Mouse (Mus musculus): ENCODE measurements around the gene Uvrag. TPM values are rescaled to one million over a fixed set of nuclear protein-coding genes. Genes with fewer than 3 reads are reported as not detected.

The Uvrag gene
- polyA plus RNA-seq, 1 experiment from 2014 or later = 16.5 TPM

GRCm38 (mm10) chr7:98870791-98871190 is 270.1 kb downstream of the Uvrag start:
- no peaks in the 10 kb centered on the region for H3K36me3 ChIP-seq
- no peak overlapping the region for H3K4me3 ChIP-seq
- H3K9ac ChIP-seq = peak overlapping the region; percentile 47; the same call in 1 of the 2 replicates
- H3K4me2 ChIP-seq = peak overlapping the region; percentile 3; the same call in 1 of the 2 replicates
- peak; percentile 12; the same call in 1 of the 2 replicates for ATAC-seq (ENCODE audit: insufficient number of reproducible peaks, insufficient read depth, low FRiP score, low TSS enrichment, low read depth)
- WGBS = 9% methylated on average over 12 of the region's 12 CpGs
- H3K27ac ChIP-seq = peak overlapping the region; percentile 68
- H3K27me3 ChIP-seq = peaks cover 4% of the 10 kb centered on the region; the same call in 1 of the 2 replicates
- H3K9me3 ChIP-seq = no peaks in the 10 kb centered on the region
- H3K4me1 ChIP-seq = peaks cover 67% of the 10 kb centered on the region

GRCm38 (mm10) chr7:98869070-98869469 is 271.9 kb downstream of the Uvrag start:
- 70% methylated on average over 3 of the region's 3 CpGs for WGBS
- H3K4me1 ChIP-seq = peaks cover 60% of the 10 kb centered on the region

GRCm38 (mm10) chr7:98867794-98868150 is 273.2 kb downstream of the Uvrag start:
- H3K4me3 ChIP-seq = no peak overlapping the region
- H3K4me1 ChIP-seq = peaks cover 66% of the 10 kb centered on the region
- peaks cover 4% of the 10 kb centered on the region; the same call in 1 of the 2 replicates for H3K27me3 ChIP-seq
- H3K27ac ChIP-seq = no peak overlapping the region
- H3K4me2 ChIP-seq = no peak overlapping the region
- no peak for ATAC-seq (ENCODE audit: insufficient number of reproducible peaks, insufficient read depth, low FRiP score, low TSS enrichment, low read depth)
- no peaks in the 10 kb centered on the region for H3K36me3 ChIP-seq
- H3K9ac ChIP-seq = no peak overlapping the region; the same call in 1 of the 2 replicates
- WGBS = 95% methylated on average over 2 of the region's 2 CpGs
- H3K9me3 ChIP-seq = no peaks in the 10 kb centered on the region

More at GRCm38 (mm10) chr7:98869070-98869469, 271.9 kb downstream of the Uvrag start:
- no peaks in the 10 kb centered on the region for H3K9me3 ChIP-seq
- peaks cover 4% of the 10 kb centered on the region; the same call in 1 of the 2 replicates for H3K27me3 ChIP-seq
- H3K4me2 ChIP-seq = no peak overlapping the region
- ATAC-seq (ENCODE audit: insufficient number of reproducible peaks, insufficient read depth, low FRiP score, low TSS enrichment, low read depth) = no peak
- no peak overlapping the region for H3K27ac ChIP-seq
- H3K4me3 ChIP-seq = no peak overlapping the region
- H3K9ac ChIP-seq = no peak overlapping the region
- H3K36me3 ChIP-seq = no peaks in the 10 kb centered on the region

- H3K4me3 ChIP-seq = no peak overlapping the region
- no peaks in the 10 kb centered on the region for H3K36me3 ChIP-seq
- H3K4me1 ChIP-seq = peaks cover 67% of the 10 kb centered on the region
- H3K9me3 ChIP-seq = no peaks in the 10 kb centered on the region
- ATAC-seq (ENCODE audit: insufficient number of reproducible peaks, insufficient read depth, low FRiP score, low TSS enrichment, low read depth) = no peak
- H3K27me3 ChIP-seq = peaks cover 4% of the 10 kb centered on the region; the same call in 1 of the 2 replicates
- H3K4me2 ChIP-seq = peak overlapping the region; percentile 20; the same call in 1 of the 2 replicates
- H3K27ac ChIP-seq = no peak overlapping the region
- peak overlapping the region; percentile 49; the same call in 1 of the 2 replicates for H3K9ac ChIP-seq
- WGBS = 23% methylated on average over 12 of the region's 12 CpGs
These were observed 273.7 kb downstream of the Uvrag start for GRCm38 (mm10) chr7:98867053-98867793.

- Histone ChIP-seq H3K9ac (no peak overlapping the region), H3K4me1 (peaks cover 51% of the 10 kb centered on the region), H3K27me3 (no peaks in the 10 kb centered on the region; the same call in 1 of the 2 replicates), H3K4me3 (no peak overlapping the region), H3K9me3 (no peaks in the 10 kb centered on the region), H3K27ac (no peak overlapping the region), H3K36me3 (no peaks in the 10 kb centered on the region), H3K4me2 (no peak overlapping the region)
- 50% methylated on average over 9 of the region's 9 CpGs for WGBS
- no peak for ATAC-seq (ENCODE audit: insufficient number of reproducible peaks, insufficient read depth, low FRiP score, low TSS enrichment, low read depth)
These were observed 276.8 kb downstream of the Uvrag start for GRCm38 (mm10) chr7:98863969-98864718.

- Histone ChIP-seq H3K27ac (no peak overlapping the region), H3K9ac (no peak overlapping the region), H3K4me2 (no peak overlapping the region), H3K4me3 (no peak overlapping the region), H3K4me1 (peaks cover 39% of the 10 kb centered on the region), H3K9me3 (no peaks in the 10 kb centered on the region), H3K36me3 (no peaks in the 10 kb centered on the region), H3K27me3 (no peaks in the 10 kb centered on the region)
- ATAC-seq (ENCODE audit: insufficient number of reproducible peaks, insufficient read depth, low FRiP score, low TSS enrichment, low read depth) = no peak
- WGBS = 53% methylated on average over 5 of the region's 5 CpGs
These were observed 277.9 kb downstream of the Uvrag start for GRCm38 (mm10) chr7:98862994-98863393.

GRCm38 (mm10) chr7:98861002-98861401 is 279.9 kb downstream of the Uvrag start:
- H3K27ac ChIP-seq = no peak overlapping the region
- H3K4me3 ChIP-seq = no peak overlapping the region
- 73% methylated on average over 2 of the region's 2 CpGs for WGBS
- no peaks in the 10 kb centered on the region for H3K27me3 ChIP-seq
- no peak overlapping the region for H3K4me2 ChIP-seq
- H3K9ac ChIP-seq = no peak overlapping the region
- no peak for ATAC-seq (ENCODE audit: insufficient number of reproducible peaks, insufficient read depth, low FRiP score, low TSS enrichment, low read depth)
- H3K4me1 ChIP-seq = peaks cover 38% of the 10 kb centered on the region
- no peaks in the 10 kb centered on the region for H3K9me3 ChIP-seq
- no peaks in the 10 kb centered on the region for H3K36me3 ChIP-seq

- Histone ChIP-seq H3K4me2 (no peak overlapping the region), H3K27me3 (no peaks in the 10 kb centered on the region), H3K4me3 (no peak overlapping the region), H3K4me1 (peaks cover 24% of the 10 kb centered on the region), H3K36me3 (peaks cover 6% of the 10 kb centered on the region), H3K9ac (no peak overlapping the region), H3K9me3 (no peaks in the 10 kb centered on the region), H3K27ac (no peak overlapping the region)
- no peak for ATAC-seq (ENCODE audit: insufficient number of reproducible peaks, insufficient read depth, low FRiP score, low TSS enrichment, low read depth)
- 59% methylated on average over 3 of the region's 3 CpGs for WGBS
These were observed 283.8 kb downstream of the Uvrag start for GRCm38 (mm10) chr7:98857094-98857493.

GRCm38 (mm10) chr7:98856128-98856527 is 284.8 kb downstream of the Uvrag start:
- 22% methylated on average over 3 of the region's 3 CpGs for WGBS
- no peak for ATAC-seq (ENCODE audit: insufficient number of reproducible peaks, insufficient read depth, low FRiP score, low TSS enrichment, low read depth)
- H3K9me3 ChIP-seq = no peaks in the 10 kb centered on the region
- H3K27me3 ChIP-seq = no peaks in the 10 kb centered on the region
- H3K36me3 ChIP-seq = peaks cover 6% of the 10 kb centered on the region
- H3K4me1 ChIP-seq = peaks cover 28% of the 10 kb centered on the region
- H3K27ac ChIP-seq = no peak overlapping the region
- no peak overlapping the region for H3K4me3 ChIP-seq
- no peak overlapping the region for H3K9ac ChIP-seq
- no peak overlapping the region for H3K4me2 ChIP-seq

GRCm38 (mm10) chr7:98855388-98855787 is 285.6 kb downstream of the Uvrag start:
- Histone ChIP-seq H3K27ac (no peak overlapping the region), H3K36me3 (peaks cover 7% of the 10 kb centered on the region), H3K9me3 (no peaks in the 10 kb centered on the region), H3K4me1 (peaks cover 33% of the 10 kb centered on the region), H3K4me2 (no peak overlapping the region), H3K4me3 (no peak overlapping the region), H3K9ac (no peak overlapping the region), H3K27me3 (no peaks in the 10 kb centered on the region)
- no peak for ATAC-seq (ENCODE audit: insufficient number of reproducible peaks, insufficient read depth, low FRiP score, low TSS enrichment, low read depth)
- 70% methylated on average over 2 of the region's 2 CpGs for WGBS

GRCm38 (mm10) chr7:98853806-98854205 is 287.1 kb downstream of the Uvrag start:
- H3K4me1 ChIP-seq = peaks cover 34% of the 10 kb centered on the region
- no peak overlapping the region for H3K27ac ChIP-seq
- no peak overlapping the region for H3K4me2 ChIP-seq
- peaks cover 10% of the 10 kb centered on the region for H3K36me3 ChIP-seq
- no peak overlapping the region for H3K4me3 ChIP-seq
- no peak for ATAC-seq (ENCODE audit: insufficient number of reproducible peaks, insufficient read depth, low FRiP score, low TSS enrichment, low read depth)
- H3K9ac ChIP-seq = no peak overlapping the region
- no peaks in the 10 kb centered on the region for H3K27me3 ChIP-seq
- 84% methylated on average over 6 of the region's 6 CpGs for WGBS
- H3K9me3 ChIP-seq = no peaks in the 10 kb centered on the region

Data from embryonic facial prominence, embryonic 13.5 days (tissue).